Mouse (Mus musculus) testis, postnatal 14 days (tissue): ENCODE measurements around the gene Abhd14a.

Experiments used
- DNase-seq: peaks from one replicate; pipeline ENCODE4 v3.0.0; 2021; ENCODE audit warnings: low spot score

The Abhd14a gene

DNA sequence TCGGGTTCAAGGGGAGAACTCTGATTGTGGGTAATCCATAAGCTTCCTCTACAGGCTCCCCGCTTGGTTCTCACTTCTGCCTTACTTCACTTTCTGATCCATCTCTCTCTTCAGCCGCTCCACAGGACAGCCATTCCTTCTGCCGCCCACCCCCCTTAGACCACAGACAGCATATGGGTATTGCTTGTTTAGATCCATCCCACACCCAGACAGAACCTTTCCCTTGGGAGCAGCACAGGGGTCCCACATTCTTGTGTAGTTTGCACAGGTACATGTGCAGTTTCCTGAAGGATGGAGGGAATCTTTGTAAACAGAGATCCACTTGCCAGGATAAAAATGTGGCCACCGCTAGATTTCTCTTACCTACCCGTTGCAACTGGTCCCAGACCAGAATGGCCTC lies 4.9 kb upstream of the Abhd14a start:
- no peak for DNase-seq

DNA sequence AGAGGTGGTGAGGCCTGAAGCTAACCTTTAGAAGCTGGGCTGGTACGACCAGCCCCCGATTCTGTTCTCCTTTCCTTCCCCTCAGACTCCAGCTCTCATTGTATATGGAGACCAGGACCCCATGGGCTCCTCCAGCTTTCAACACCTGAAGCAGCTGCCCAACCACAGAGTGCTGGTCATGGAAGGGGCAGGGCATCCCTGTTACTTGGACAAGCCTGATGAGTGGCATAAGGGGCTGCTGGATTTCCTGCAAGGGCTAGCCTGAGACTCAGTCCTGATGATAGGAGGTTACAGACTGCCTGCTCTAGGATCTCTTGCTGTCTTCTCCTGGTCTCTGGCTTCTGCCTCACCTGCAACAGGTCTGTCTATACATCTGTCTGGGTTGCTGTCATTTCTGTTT lies 4.4 kb upstream of the Abhd14a start:
- DNase-seq, result no peak

DNA sequence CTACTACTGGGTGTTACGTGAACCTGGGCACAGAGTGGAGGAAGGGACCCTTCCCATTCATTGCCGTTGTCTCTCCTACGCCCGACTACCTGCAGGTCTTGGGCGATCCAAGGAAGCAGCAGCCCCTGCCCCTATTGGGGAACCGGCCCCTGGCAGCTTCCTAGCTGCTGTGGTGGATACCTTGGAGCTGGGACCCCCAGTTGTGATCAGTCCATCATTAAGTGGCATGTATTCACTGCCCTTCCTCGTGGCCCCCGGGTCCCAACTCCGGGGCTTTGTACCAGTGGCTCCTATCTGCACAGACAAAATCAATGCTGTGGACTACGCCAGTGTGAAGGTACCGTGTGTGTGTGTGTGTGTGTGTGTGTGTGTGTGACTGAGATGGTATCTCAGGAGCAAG lies 3.8 kb upstream of the Abhd14a start:
- DNase-seq, result no peak

DNA sequence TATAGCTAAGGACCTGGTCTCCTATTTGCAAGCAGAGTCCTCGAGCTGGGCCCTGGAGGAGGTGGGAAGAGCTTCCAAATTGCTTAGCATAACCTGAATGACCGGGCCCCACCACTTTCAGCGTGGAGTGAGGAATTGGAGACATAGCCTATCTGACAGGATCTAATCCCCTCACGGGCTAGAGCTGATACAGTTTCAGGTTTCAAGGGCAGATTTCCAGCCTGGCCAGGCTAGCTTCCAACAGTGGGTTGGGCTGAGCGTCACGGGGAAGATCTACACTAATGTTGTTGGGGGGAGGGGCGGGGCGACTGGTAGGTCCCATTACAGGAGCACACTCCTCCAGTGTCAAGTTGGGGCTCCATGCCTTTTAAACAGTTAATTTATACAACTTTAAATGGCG lies 3.2 kb upstream of the Abhd14a start:
- DNase-seq, result no peak

DNA sequence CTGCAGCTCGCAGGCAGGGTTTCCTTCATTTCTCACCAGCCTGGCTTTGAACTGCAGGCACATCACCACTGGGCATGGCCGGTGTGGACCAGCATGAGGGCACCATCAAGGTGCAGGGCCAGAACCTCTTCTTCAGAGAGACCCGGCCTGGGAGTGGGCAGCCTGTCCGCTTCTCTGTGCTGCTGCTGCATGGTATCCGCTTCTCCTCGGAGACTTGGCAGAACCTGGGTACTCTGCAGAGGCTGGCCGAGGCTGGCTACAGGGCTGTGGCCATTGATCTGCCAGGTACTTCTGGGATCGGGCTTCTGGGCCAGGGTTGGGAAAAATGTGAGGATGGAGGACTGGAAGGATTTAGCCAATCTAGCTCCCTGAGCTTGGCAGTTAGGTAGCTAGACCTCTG lies 2.5 kb upstream of the Abhd14a start:
- DNase-seq, result no peak

DNA sequence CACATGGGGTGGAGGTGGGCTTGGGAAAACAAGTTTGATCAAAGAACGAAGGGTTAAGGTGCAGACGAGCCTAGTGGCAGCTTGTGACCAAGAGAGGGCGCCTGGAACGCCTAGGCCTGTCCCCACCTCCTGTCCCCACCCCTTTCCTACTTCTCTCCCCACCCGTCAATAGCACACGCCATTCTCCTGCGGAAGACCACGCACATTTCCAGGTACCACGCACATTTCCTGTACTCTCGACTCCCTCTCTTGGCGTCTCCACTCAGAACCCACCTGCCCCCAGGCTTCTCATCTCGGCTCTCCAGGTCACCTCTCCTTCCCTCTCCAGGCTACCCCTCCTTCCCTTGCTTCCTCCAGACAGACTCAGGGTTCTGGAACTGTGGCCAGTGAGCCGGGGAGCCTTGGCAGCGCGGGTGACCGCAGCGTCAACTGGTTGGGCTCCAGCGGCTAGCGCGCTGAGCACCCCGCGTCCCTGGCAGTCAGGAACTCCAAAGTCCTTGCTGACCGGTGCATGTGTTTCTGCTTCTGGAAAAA lies 1.1 kb upstream of the Abhd14a start:
- peak; percentile 59 for DNase-seq

DNA sequence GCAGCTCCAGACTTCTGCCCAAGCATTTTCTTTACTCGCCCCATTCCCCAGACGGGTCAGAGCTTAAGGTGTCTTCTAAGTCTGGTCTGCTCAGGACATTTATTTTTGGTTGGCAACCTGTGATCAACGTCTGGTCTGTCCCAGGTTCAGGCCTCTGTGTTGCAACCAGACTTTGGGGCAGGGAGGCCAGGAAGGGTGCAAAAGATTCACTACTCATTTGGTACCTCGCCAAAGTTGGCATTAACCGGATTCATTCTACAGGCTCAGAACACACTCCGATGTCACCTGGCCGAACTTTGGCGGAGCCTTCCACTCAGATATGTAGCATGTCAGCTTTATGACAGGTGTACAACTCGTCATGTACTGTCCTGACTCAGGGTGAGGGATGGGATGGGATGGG lies 473 bp upstream of the Abhd14a start:
- DNase-seq, result no peak

DNA sequence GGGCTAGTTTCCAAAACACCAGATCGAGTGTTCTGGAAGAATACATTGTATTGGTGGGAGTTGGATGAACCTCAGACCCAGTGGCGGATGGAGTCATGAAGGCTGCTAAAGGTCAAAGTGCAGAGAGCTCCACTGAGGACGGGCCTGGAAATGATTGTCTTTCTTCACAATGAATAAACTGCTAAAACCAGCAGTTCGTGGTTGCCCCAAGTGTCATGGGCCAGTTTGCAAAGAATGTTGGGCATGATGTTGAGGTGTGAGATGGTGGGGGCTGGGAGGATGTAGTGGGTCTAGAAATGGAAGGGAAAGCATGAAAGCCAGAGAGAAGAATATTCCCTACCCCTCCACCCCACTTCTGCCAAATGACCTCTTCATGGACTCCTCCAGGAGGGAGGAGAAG lies 2.6 kb downstream of the Abhd14a start:
- no peak for DNase-seq

DNA sequence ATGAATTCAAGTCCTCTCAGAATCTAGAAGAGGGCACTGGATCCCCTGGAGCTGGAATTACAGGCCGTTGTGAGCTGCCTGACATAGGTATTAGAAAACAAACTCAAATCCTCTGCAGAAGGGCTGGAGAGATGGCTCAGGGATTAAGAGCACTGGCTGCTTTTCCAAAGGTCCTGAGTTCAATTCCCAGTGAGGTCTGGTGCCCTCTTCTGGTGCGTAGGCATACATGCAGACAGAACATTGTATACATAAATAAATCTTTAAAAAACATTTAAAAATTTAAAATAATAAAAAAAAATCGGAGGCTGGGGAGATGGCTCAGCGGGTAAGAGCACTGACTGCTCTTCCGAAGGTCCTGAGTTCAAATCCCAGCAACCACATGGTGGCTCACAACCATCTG lies 4.8 kb downstream of the Abhd14a start:
- no peak for DNase-seq

DNA sequence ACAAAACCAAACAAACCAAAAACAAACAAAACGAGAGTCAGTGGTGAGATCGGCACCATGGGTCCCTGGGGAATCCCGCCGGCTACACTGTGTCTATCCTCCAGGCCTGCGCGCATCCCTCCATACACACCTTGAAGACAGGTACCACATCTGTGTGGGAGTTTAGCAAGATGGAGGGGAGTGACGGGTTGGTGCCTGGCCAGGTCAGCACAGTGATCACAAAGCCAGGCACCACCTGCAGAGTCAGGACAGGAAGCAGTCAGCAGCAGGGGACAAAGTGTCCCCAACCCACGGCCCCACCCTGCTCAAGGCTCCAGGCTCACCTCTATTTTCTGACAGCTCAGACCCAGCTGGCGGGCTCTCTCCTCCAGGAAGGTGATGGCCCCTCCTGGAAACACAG lies 10.9 kb downstream of the Abhd14a start:
- no peak for DNase-seq

DNA sequence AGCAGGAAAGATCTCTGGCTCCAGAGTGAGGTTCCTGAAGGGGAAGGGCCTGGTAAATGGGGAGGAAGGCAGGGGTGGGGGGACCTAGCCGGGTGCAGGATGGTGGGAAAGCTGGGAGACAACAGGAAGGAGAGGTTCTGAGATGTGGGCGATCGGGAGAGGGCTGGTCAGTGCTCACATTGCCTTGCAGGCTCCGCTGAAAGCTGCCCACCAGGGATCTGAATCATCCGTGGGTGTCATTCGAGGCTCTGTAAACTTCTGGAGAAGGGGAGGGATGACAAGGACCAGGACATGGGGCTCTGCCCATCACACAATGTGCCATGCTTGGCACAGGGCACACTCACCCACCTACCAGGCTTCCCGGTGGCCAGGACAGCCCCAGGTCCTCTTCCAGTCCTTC lies 14.1 kb downstream of the Abhd14a start:
- no peak for DNase-seq

DNA sequence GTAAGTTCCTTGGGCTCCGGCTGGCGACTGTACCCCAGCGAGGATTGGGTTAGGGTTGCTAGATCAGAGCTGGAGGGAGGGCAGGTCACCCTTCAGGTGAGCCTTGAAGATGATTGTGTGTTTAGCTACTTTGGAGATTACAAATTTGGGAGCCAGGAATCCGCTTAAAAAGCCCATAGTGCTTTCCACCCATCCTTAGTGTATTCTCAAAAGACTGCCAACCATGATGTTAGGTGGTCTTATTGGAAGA lies 17.5 kb downstream of the Abhd14a start:
- DNase-seq, result no peak

DNA sequence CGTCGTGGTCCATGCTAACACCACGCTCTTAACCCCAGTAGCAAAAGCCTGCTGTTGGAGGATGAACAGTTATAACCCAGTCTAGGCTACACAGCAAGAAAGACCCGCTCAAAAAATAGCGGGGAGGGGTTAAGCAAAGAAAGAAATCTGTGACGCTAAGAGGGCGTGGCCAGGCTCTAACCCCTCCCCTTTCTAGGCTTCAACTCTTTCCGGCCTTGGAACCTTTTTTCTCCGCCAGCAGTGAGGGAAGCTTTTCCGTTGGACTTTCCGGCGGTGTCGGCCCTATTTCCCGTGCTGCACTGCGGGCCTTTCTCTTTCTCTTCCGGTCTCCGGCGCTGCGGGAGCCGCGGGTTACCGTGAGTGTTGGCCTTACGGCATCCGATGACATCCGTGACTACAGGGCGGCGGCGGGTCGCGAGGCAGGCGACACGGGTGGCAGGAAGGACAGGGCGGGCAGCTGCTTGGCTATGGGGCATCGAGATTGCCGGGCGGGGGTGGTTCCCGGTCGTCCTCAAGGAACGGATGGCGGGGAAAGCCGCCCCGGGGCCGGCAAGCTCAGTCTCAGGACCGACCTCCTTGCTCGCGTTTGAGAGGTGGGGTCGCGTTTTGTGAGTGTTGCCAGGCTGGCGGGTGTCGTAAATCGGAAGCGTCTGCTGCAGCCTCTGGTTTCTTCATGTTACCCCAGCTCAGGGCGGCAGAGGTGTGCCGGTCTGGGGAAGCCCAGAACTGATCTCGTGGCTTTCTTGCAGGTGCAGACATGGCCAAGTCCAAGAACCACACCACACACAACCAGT lies 18.1 kb downstream of the Abhd14a start, which contains the start of gene Rpl29:
Rpl29 (plus strand) TSS at position 234 of the 794 bp plus-strand sequence.
- DNase-seq, result peak; percentile 93

DNA sequence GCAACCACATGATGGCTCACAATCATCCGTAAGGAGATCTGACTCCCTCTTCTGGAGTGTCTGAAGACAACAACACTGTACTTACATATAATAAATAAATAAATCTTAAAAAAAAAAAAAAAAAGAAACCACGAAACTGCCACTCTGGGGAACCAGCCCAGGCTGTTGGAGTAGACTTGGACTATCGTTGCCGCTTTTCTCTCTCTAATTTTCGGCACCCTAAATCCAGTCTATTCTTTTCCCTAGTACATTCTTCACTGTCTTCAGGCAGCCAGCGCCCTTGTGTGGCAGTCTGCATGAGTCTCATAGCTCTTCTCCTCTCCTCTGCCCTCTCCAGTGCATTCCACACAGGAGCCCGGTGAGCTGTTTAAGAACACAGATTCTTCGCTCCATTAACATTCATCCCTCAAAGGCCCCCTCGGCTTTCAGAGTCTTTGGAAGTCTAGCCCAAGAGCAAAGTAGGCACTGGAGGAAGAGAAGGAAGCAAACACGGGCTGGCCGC lies 18.7 kb downstream of the Abhd14a start:
- peak; percentile 32 for DNase-seq

DNA sequence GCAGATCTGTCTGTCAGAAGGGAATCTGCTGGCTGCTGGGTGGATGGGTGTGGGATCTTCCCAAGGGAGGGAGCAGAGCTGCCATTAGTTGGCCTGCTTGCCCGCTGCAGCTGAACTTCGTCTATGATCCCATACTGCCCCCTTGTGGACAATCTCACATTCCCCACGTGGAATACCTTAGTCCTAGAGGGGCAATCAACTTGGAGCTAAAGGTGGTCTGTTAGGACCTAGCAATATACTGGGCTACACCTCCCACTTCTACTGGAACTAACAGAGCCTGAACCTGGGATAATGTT lies 25.7 kb downstream of the Abhd14a start:
- DNase-seq, result peak; percentile 76

DNA sequence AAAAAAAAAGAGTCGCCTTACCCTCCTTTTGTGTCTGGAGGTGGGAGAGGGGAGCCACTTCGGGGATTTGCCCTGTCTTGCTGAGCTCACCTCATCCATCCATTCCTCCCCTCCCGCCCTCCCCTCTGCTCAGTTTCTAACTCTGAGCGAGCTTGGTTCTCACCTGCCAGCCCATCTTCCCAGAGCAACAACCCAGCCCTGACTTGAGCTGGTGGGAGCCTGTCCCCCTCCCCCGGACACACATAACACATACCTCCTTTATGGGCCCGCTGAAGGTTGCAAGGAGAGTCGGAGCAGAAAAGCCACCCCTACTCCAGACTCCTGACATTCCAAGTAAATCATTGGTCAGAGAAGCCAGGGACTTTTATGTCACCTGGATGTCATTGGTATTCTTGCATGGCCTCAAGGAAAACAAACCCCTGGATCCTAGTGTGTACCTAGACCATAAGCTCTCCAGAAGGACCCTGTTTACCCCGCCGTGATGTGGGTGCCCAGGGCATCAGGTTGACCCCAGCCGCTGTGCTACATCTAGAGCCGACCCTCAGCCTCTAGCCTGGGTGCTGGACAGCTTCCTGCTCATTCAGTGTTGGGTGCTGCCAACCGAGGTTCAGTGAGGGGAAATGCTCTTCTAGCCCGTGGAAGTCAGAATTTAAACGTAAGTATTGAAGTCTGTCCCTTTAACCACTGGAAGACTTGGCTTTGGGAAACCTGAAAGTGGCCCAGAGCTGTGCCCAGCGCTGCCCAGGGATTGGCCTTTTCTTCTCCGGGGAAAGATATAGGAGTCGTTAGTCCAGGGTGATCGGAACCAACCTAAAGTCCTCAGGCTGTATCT lies 26.2 kb downstream of the Abhd14a start:
- no peak for DNase-seq

DNA sequence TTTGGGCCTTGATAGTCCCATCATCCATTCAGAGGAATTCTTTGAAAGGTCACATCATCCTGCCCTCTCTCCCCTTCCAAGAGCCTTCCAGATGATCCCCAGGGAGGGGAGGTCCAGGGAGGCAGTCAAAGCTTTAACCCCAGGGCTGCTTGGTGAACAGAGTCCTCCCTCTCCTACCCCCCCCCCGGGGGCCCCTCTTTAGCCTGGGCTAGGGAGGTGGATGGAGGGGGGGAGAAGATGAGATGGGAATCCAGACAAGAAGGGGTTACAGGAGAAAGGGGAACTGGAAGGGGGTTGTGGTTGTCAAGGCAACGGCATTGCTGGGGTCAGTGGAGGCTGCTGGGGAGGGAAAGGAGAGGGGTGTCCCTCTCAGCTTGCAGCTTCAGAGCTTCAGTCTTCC lies 26.9 kb downstream of the Abhd14a start:
- DNase-seq, result no peak

DNA sequence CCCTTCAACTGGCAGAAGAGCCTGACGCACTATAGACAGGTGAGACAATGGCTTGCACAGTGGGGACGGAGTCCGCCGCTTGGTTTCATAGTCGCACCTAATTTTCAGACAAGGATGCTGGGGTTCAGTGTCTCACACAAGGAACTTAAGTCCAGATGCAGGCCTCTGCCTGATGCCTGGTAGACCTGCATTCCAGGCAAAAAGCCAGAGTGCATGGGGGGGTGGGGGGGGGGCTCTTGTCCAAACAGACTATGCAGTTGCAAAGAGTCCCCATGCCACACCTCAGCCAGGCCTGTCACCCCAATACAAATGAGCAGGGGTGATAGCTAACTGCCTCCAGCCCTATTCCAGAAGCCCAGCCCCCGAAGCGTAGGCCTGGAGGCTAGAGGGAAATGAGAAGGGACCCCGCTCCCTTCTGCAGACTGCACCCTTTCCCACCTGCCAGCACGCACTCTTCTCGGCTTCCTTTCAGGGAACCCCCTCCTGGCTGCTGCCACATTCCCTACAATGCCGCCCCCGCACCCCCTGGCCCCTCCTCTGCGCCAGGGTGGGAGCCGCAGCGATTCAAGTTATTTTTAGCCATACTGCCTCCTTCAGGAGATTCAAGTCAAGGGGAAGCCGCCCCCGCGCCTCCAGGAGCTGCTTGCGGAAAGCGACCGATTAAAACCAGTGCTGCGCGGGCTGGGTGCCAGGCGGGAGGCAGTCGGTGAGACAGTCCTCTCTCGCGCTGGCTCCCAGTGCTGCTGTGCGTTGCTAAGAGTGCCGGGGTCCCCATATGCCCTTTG lies 29.4 kb downstream of the Abhd14a start:
- peak; percentile 85 for DNase-seq

DNA sequence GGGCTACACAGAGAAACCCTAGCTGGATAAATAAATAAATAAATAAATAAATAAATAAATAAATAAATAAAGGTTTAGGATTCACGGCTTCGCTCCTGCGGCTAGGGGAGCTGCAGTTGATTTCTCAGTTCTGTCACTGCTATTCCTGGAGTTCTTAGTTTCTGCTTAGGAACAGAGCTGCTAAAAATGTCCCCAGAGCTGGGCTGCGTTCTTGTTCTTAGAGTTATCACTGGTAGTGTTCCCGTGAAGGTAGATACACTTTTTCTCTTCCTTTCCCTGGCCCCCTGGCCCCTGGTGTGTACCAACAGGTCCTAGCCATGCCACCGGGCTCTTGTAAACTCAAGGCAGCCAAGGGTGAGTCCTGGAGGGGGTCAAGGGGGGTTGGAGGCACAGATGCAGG lies 30.7 kb downstream of the Abhd14a start:
- no peak for DNase-seq

DNA sequence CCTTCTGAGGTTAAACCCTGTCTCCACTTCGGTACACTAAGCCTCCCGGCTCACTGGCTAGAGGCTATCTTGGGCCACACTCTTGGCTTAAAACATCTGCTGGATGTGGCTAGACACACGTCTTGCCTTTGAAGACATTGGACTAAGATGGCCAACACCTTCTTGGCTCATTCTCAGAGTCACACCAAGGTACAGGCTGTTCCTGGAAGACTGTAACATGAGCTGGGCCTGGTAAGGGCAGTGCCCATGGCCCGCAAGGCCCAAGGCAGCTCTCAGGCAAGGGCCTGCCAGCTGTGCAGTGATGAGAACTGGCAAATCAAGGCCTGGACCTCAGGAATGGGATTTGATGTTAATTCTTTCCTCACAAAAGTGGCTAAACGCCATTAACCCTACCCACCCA lies 33.9 kb downstream of the Abhd14a start:
- DNase-seq, result no peak

DNA sequence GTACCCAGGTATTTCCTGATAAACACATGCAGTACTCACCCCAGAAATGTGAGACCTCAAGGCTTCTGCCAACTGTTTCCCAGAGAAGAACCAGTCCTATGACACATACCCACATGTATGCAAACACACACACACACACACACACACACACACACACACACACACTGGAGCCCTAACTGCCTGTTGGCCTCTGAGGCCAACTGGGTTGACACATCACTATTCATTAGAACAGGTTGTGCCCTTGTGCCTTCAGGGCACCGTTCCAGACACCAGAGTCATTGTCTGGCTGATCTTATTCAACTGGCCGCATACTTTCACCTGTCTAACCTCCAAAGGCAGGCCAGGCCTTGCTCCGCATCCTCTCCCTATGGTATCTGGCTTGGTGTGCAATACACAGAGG lies 35.3 kb downstream of the Abhd14a start:
- no peak for DNase-seq

DNA sequence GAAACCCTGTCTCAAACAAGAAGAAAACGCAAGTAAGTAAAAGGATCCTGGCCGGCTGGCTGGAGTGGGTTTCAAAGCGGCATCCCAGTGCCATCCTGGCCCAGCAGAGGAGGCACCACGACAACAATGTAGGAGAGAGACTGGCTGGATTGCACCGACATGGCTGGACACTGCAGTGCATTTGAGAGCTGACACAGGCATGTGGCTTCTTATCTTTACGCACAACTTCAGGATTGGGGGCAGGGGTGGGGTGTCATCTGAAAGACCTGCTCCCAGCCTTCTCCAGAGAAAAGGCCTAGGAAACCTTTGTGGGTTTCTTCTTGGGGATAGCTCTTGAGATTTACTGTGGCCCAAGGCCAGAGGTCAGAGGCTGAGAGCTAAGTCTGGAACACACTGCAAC lies 35.7 kb downstream of the Abhd14a start:
- no peak for DNase-seq

DNA sequence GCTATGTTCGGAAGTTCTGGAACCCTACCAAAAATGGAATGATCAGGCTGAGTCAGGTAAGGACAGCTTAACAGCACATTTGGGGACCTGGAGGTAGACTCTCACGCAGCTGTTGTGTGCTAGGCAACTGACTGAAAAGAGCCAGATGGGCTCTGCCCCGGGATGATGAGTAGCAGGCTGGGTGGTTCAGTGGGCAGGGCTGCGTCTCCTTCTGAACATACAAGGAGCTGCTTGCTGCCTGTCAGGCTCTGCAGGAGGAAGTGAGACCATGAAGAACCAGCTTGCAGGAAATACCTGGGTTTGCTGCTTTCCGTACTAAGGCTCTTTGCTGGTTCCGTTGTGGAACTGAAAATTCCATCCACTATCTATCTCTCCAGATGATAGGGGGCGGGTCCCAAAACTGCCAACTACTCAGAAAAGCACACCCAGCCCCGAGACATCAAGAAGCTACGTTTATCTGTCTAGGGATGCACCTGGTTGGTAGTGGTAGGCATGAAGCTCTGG lies 36.3 kb downstream of the Abhd14a start:
- no peak for DNase-seq
